Mouse (Mus musculus) inflammation-experienced regulatory T-cells, adult 6 months (primary cell): ENCODE data around the gene Fank1. TPM values are rescaled to one million over a fixed set of nuclear protein-coding genes. Genes with fewer than 3 reads are reported as not detected.
"Not testable (repeated sequence)": the region's sequence is repeated elsewhere in the genome, so short reads cannot be mapped to it uniquely, and the experiment has no call there.

Source experiments
- ATAC-seq: one replicate; pipeline ENCODE4 v1.8.0; 2017
- polyA plus RNA-seq, 3 experiments: library from polyadenylated mRNA; unstranded; fragments of 100-300 nt; shearing (Covaris generic); gene quantifications; one replicate each; pipeline ENCODE4 v1.2.1; 2017

The Fank1 gene
- polyA plus RNA-seq, 3 experiments from 2014 or later = not detected

GRCm38 (mm10) chr7:133839546-133839945 lies 62.9 kb downstream of the Fank1 start:
- ATAC-seq = no peak

GRCm38 (mm10) chr7:133842079-133842478 lies 65.4 kb downstream of the Fank1 start:
- no peak for ATAC-seq

GRCm38 (mm10) chr7:133847175-133847574 lies 70.5 kb downstream of the Fank1 start:
- no peak for ATAC-seq

GRCm38 (mm10) chr7:133848180-133848579 lies 71.5 kb downstream of the Fank1 start:
- no peak for ATAC-seq

GRCm38 (mm10) chr7:133850735-133851134 lies 74.1 kb downstream of the Fank1 start:
- no peak for ATAC-seq

- ATAC-seq = no peak
Measured at GRCm38 (mm10) chr7:133856278-133856677, 79.6 kb downstream of the Fank1 start.

GRCm38 (mm10) chr7:133858506-133858905 lies 81.8 kb downstream of the Fank1 start:
- ATAC-seq = no peak

- ATAC-seq = no peak
Measured at GRCm38 (mm10) chr7:133859548-133859947, 82.9 kb downstream of the Fank1 start.

- no peak for ATAC-seq
Measured at GRCm38 (mm10) chr7:133862233-133862632, 85.6 kb downstream of the Fank1 start.

GRCm38 (mm10) chr7:133862723-133863122 lies 86.1 kb downstream of the Fank1 start:
- ATAC-seq = no peak

- ATAC-seq = no peak
Measured at GRCm38 (mm10) chr7:133863151-133863550, 86.5 kb downstream of the Fank1 start.

- ATAC-seq = no peak
Measured at GRCm38 (mm10) chr7:133863684-133864083, 87.0 kb downstream of the Fank1 start.

GRCm38 (mm10) chr7:133870265-133870664 lies 93.6 kb downstream of the Fank1 start:
- no peak for ATAC-seq

- ATAC-seq = no peak
Measured at GRCm38 (mm10) chr7:133872701-133873100, 96.0 kb downstream of the Fank1 start.

GRCm38 (mm10) chr7:133876139-133876538 lies 99.5 kb downstream of the Fank1 start:
- no peak for ATAC-seq

GRCm38 (mm10) chr7:133876646-133877342 lies 100.1 kb downstream of the Fank1 start:
- no peak for ATAC-seq

GRCm38 (mm10) chr7:133879761-133880160 lies 103.1 kb downstream of the Fank1 start:
- no peak for ATAC-seq

- not testable (repeated sequence) for ATAC-seq
Measured at GRCm38 (mm10) chr7:133884759-133885431, 108.2 kb downstream of the Fank1 start.

- no peak for ATAC-seq
Measured at GRCm38 (mm10) chr7:133888926-133889920, 112.6 kb downstream of the Fank1 start.

GRCm38 (mm10) chr7:133889986-133890385 lies 113.3 kb downstream of the Fank1 start:
- no peak for ATAC-seq

- ATAC-seq = no peak
Measured at GRCm38 (mm10) chr7:133891298-133891697, 114.6 kb downstream of the Fank1 start.

GRCm38 (mm10) chr7:133891796-133892195 lies 115.1 kb downstream of the Fank1 start:
- no peak for ATAC-seq

GRCm38 (mm10) chr7:133899391-133899790 lies 122.7 kb downstream of the Fank1 start:
- ATAC-seq = no peak
